Mouse (Mus musculus): ENCODE measurements around the gene Fars2.

DNA sequence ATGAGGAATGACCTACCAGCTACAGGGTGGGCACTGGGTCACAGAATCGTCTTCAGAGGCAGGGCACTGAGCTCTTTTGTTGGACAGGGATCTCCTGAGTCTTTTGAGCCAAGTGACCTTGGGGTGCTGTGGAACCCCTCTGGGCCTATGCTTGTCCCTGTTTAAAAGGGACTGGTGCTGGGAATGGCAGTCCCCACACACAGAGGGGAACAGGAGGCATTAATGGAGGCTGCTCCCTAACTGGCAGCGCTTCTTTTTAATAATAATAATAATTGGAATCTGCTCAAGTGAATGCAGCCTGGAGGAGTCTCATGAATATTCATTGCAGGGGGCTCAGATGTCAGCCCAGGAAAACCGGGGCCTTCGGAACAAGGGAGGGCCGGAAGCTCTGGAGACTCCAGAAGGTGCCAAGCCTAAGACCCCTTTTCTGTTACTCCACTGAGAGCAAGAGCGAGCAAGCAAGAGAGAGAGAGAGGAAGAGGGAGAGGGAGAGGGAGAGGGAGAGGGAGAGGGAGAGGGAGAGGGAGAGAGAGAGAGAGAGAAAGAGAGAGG lies 447.6 kb downstream of the Fars2 start:
- TF ChIP-seq TAL1 (conservative IDR thresholded peaks at IDR 0.05; ENCODE audit: low read depth, low read length), result no peak
- TF ChIP-seq CTCF (IDR thresholded peaks at IDR 0.05; ENCODE audit: low read depth, low read length), result no peak
- TF ChIP-seq POLR2AphosphoS5 (IDR thresholded peaks at IDR 0.05; ENCODE audit: insufficient replicate concordance, low read depth, low read length), result no peak
